Mouse (Mus musculus): ENCODE results near the gene Igf2r.

Igf2r gene

DNA sequence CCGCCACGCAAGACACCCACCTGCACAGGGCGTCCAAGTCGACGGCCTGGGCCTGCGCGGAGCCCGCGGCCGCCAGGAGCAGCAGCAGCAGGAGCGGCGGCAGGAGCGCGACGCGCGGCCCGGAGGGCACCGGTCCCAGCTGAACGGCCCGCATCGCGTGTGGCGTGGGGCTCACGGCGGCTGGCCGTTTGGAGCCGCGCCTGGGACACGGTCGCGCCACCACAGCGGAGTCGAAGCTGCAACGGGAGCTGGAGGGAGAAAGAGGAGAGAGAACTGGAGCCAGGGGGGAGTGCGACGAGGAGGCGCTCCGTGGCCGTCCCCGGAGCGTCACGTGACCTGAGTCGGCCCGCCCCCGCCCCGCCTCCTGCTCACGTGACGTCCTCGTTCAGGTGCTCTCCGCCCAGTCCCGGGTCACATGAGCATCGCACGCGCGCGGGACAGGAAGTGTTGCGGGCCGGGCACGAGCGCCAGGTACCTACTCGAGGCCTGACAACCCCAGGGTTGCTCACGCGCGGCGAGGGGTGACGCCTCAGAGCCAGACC, at the start of gene Igf2r:
Igf2r (minus strand) TSS at position 285 of the 542 bp plus-strand sequence.
- in situ Hi-C loops (cut with MboI, MseI): no loop called here

DNA sequence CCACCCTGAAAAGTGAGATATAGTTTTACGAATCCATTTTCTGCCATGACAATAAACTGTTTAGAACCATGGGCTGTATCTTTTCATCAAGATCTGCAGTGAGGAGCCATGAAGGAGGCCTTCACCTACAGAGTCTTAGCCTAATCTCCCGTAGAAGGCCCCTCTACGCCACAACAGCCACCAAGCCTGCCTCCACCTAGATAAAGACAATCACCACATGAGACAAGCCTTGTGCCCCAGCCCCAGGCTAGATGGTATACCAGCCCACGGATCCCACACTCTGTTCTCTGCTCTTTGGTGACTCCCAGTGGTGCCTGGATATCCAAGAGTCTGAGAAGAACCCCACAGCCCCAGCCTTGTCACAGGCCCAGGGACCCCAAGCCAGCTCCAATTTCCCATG, 46.4 kb upstream of the Igf2r start:
- in situ Hi-C loops (cut with MboI, MseI): no loop called here

DNA sequence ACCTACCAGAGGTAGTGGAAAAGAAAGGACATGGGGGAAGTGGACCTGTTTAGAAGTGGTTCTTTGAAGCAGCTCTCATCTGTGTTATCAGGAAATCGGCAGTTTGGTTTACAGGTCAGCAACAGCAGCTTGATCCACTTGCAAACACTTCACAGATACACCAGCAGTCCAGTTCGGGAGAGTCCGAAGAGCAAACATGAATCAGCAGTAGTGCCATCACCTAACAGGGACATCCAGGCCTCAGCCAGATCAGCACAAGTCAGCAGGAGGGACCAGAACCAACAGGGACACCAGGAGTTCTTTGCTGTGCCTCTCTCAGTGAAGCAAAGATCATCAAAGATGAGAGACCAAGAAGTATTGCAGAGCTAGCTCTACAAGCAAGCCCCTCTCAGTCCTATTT, 45.0 kb upstream of the Igf2r start:
- in situ Hi-C loops (cut with MboI, MseI): loop anchor here (5.0 kb wide), 1 partner anchor 277 kb away; no protein-coding TSS in a partner anchor

DNA sequence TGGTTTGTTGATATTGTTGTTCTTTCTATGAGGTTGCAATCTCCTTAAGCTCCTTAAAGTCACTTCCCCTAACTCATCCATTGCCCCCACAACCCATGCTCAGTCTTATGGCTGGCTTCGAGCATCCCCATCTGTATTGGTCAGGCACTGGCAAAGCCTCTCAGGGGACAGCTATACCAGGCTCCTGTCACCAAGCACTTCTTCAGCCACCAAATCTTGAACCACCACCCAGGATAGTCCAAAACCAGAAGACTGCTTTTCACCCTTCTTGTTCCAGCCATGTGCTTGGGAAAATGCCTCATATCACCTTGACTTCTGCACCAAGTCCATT, 41.5 kb upstream of the Igf2r start:
- in situ Hi-C loops (cut with MboI, MseI): loop anchor here (5.0 kb wide), 1 partner anchor 274 kb away; no protein-coding TSS in a partner anchor

DNA sequence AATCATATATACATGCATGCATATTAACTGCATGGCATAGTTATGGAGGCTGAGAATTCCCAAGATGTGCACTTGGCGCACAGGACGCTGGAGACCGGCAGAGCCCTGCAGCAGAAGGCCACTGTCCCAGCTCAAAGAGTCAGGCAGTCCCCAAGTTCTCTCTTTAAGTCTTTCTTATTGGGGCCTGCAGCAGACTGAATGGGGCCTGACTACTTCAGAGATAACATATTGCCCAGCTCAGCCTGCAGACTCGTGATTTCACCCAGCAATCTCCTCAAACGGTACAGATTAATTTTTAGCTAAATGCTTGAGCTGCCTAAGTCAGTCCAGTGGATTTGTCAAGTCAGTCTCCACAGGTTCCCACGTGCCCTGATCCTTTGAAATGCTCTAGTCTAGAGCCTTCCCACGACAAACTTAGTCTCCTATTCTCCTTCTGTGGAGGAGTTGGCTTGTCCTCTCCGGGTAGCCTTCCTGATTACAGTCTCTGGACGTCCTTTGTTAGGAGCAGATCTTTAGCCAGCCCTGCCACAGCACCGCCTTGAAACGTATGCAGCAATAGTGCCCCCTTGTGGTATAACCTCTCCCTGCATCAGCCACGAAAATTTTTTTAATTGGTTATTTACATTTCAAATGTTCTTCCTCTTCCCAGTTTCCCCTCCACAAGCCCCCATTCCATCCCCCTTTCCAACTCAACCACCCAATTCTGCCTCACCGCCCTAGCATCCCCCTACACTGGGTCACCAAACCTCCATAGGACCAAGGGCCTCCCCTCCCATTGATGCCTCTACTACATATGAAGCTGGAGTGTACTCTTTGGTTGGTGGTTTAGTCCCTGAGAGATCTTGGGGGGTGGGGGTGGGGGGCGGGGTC, 40.9 kb upstream of the Igf2r start:
- in situ Hi-C loops (cut with MboI, MseI): loop anchor here (5.0 kb wide), 1 partner anchor 273 kb away; no protein-coding TSS in a partner anchor

DNA sequence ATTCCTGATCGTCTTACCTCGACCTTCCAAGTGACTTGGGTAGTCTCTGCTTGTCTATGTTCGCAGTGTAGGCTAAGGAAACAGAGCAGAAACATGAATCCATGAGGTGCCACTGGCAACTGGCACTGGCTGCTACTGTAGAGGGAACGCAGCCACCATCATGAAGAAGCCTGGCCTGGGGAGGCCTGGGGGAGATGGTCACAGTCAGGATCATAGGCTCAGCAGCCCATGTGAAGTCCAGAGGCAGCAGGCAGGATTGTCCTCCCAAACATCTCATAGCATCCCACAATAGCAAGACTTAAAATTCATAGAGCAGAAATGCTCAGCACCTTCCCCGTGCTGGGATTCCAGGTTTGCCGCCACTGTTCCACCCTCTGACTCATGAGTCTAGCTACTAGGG, 39.4 kb upstream of the Igf2r start:
- in situ Hi-C loops (cut with MboI, MseI): loop anchor here (5.0 kb wide), 1 partner anchor 67 kb away; no protein-coding TSS in a partner anchor

DNA sequence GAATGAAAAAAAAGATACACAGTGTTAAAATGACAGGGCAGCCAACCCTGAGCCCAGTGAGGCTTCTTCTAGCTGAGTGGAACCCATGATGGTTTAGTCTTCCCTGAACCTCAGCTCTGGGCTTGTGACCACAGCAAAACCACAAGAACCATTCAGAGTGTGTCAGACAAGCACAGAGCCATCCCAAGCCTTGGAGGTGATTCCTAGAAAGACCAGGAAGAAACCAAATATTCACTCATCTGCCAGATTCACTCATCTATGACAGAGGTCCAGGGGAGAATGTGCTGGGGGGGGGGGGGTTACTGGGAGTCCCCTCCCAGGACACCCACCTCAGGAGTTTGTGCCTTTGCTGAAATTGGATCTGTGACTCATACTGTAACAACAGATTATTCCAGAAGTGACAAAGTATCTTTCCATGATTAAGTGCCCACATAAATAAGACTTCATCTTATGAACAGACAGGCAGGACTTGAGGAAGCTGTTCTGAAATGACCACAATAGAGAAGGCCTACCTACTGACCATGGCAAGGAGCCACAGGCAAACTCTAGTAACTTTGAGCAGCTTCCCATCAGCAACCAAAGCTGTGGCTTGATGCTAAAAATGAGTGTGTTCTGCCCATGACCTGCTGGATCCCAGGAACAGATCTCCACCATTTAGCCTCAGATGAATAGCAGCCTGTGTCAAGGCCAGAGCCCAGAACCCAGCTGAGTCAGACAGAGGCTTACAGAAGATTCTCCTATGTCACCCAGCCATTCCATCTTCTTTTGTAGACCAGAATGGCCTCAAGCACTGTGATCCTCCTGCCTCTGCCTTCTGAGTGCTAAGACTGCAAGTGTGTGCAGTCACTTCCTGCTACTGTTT, 35.4 kb upstream of the Igf2r start:
- in situ Hi-C loops (cut with MboI, MseI): loop anchor here (5.0 kb wide), 1 partner anchor 63 kb away; no protein-coding TSS in a partner anchor

DNA sequence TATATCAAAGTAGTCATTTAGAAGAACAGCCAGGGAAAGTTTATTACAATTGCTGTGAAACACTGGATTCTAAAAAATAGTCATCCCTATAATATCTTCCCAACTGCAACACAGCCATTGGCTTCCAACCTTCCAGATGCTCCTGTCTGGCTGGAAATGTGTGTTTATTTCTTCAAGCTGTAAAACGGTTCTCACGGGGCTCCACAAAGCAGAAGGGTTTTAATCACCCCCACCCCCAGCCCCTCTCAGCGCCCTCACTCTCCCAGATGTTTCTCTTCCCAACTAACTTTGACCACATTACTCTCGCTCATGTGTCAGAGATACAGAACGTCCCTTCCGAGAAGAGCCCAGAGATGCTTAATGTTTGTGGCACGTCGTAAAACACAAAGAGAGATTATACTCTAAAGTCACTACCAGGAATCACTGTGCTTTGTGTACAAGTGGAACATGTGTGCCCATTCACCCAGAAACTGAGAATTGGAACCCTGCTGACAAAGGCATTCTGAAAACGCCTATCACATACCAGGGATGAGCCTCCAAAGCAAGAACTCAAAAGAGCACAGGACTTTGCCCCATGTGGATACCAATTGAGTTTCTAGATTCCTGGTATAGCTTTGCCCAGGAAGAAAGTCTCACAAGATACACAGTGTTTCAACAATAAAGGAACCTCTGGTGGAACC, 32.5 kb upstream of the Igf2r start:
- in situ Hi-C loops (cut with MboI, MseI): no loop called here

DNA sequence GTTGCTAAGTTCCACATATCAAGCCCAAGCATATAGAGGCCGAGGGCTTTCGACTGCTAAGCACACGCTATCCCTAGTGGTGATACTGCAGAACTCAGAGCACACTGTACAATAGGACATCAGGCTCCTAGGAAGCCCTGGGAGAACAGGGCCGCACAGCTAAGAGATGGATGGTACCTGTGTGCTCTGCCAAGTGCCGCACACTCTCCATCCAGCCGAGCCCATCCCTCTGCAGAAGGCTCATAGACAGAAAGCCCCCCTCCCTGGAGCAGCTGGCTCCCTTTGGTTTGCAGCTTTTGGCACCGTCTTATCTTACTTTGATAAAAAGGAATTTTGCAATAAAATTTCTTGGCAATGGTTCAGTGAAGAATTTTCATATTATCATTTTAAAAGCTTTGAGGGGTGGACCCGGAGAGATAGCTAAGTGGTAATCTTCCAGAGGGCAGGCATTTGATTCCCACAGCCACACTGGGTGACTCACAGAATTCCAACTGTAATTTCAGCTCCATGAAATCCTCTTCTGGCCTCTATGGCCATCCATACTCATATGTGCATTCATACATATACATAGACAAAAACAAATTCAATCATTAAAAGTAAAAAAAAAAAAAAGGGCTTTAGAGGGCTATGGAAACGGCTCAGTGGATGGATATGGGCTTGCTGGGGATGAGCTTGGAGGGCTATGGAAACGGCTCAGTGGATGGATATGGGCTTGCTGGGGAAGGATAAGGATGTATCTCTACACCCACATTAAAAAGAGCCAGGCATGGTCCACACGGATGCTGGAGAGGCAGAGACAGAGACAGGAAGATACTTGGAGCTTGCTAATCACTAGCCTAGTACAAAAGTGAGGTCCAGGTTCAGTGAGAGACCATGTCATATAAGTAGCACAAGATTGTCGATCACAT, 30.2 kb upstream of the Igf2r start:
- in situ Hi-C loops (cut with MboI, MseI): no loop called here

DNA sequence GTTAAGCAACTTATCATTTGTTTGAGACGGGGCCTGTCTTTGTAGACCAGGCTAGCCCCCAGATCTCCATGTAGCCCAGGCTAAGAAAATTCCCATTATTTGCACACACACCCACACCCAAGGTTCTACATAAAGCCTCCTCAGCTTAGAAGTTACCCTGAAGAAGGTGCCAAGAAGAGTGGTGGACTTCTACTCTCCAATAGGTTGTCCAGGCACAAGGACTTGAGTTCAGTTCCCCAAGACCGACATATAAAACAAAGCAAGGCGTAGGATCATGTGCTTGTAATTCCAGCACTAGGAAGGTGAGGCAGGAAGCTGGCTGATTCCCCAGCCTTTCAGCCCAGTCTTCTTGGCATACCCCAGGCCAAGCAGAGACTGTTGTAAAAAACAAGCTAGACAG, 29.1 kb upstream of the Igf2r start:
- in situ Hi-C loops (cut with MboI, MseI): no loop called here

DNA sequence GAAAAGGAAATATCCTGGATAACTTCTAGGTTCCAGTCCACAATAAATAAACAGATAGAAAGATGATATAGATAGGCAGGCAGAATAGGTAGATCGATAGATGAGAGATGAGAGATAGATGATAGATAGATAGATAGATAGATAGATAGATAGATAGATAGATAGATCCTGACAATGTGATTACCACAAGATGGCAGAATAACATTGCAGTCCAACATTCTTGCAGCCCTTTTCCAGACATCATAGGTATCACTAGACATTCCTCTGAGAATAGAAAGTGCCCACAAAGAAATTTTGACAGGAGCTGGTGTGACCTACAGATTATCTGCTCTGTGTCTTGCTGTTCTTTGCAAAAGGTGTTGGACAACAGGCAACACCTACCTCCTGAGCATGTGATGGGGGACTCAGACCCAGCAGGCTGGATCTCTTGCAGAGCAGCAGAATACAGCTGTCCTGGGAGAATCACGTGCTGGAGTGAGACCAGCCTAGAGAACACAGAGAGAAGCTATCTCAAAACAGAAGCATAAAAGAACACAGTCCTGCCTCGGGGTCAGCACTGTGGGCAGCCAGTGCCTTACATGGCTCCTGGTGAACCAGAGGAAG, 28.1 kb upstream of the Igf2r start:
- in situ Hi-C loops (cut with MboI, MseI): no loop called here

DNA sequence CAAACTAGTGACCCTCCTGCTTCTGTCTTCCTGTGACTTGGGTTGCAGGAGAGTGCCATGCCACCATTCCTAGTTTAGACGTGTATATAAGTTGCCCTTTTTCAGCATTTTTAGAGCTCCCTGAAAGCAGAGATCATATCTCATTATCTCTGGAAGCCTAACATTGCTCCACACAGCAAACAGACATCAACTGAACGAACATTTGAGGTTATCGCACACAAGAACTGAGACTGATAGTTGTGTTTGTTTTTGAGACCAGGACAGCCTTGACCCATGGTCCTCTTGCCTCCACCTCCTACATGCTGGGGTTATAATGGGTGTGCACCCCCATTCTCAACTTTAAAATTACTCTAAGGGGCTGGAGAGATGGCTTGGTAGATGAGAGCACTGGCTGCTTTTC, 27.2 kb upstream of the Igf2r start:
- in situ Hi-C loops (cut with MboI, MseI): no loop called here

DNA sequence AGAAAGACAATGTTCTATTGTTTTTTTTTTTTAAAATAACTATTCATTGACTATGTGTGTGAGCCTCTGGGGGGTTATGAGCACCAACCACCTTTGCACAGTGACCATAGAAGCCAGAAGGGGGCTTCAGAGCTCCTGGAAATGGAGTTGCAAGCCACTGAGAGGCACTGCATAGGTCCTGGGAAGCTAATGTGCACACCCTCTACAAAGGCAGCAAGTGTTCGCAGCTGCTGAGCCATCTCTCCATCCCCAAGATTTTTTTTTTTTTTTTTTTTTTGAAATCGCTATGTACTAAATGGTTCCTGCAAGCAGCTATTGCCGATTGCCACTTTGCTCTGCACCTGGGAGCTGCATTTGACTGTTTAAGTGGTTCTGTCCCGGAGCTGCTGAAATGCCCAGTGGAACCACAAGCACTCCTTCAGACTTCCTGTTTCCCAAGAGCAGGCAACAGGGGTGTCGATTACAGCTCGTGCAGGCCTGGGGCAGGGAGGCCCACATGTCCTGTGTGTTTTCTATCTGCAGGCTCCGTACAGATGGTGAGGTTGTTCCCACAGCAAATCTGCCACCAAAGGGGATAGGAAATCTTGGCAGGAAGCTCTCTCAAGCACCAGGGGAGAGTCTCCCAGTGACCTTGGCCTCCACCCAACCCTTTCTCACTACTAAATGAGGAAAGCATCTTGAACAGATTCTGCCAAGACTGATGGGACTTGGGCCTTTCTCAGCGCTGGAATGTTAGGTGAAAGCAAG, 24.4 kb upstream of the Igf2r start:
- in situ Hi-C loops (cut with MboI, MseI): no loop called here

DNA sequence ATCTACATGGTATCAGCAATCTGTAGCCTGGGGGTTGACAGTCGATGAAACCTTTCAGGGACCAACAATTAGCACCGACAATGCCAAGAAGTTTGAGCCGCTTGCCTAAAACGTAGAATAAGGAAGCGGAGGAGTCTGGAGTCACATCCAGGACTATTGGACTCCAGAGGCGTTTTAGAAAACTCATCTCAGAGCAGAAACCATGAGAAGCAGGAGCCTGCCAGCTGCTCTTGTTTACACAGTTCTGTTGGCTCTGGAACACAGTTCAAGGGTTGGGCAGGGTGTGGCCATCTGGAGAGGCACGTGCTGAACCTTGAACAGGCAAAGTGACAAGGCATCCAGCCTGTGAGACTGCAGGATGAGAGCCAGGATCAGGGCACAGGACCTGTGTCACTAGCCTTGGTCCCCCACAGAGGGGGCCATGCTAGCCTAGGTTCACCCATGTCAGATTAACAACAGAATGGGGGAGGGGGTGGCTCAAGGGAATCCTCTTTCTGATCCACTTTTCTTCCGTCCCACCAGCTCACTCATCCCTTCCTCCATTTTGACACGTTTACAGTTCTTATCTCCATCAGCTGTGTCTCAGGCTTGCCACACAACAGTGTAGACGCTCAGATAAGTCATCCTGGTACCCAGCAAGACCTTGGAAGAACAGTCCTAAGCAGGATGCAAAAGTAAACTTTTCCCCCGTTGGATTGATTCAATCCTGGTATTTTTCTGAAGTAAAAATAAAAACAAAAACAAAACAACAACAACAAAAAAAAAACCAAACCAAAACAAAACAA, 23.1 kb upstream of the Igf2r start:
- in situ Hi-C loops (cut with MboI, MseI): no loop called here

DNA sequence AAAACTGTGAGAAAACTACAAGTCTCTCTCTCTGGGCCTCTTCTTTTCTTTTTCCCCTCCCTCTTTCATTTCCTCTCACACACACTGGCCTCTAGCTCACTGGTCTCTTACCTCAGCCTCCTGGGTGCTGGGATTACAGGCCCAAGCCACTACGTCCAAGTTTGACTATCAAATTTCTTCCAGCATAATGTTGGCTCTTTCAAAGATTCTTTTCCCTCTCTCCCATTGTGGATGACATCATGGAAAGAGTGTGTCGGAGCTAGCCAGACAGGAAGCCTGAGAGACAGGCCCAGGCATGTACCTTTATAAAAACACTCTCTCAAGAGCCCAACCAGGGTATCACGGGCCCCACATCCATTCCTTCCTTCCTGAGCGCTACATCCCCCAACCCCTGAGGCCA, 22.0 kb upstream of the Igf2r start:
- in situ Hi-C loops (cut with MboI, MseI): no loop called here

DNA sequence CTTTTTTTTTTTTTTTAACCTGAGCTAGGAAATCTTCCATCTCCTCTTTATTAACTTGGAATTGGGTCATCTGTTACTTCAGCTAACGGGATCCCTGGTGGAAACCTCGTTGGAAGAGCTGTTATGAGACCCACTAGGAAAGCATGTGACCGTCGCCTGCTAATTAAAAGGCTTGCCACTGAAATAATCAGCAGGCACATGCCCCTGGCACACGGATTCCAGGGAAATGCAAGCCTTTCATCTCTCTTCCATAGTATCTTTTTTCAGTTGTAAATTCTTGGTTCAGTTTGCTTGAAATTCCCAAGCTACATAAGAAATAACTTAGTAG, 21.6 kb upstream of the Igf2r start:
- in situ Hi-C loops (cut with MboI, MseI): no loop called here

DNA sequence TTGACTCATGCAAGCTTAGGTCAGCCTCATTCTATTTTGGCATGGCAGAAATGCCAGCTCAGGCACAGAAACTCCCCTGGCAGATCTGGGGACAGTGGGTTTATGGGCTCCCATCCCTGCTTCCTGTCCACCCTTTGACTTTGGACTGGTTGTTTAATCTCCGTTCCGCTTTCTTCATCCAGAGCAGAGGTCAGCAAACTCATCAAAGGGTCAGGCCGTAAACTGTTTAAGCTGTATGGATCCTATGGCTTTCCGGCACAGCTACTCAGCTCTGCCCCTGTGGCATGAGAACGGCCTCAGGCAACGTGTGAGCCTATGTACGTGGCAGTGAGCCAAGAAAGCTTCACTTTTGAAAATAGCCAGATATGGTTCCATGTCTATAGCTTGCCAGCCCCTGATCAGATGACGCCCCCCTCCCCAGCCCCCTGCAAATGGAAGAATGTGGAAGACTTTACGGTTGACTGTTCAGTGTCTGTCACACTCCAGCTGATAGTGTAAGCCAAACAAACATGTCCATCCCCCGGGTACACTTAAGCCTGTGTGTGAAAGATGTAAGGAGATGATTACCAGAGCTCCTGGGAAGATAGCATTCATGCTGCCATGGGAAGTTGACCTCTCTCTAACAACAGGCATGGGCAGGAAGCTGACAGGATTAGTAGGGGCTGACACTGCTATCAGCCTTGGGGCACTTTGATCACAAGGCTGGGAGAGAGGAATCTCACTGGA, 21.1 kb upstream of the Igf2r start:
- in situ Hi-C loops (cut with MboI, MseI): no loop called here

All from T-helper 2 cell (primary cell).